Mouse (Mus musculus) heart, adult 8-10 months (tissue): ENCODE measurements around the gene Dguok. TPM values are rescaled to one million over a fixed set of nuclear protein-coding genes. Genes with fewer than 3 reads are reported as not detected.

ENCODE experiments used
- DNase-seq: peaks from one replicate; pipeline ENCODE4 v3.0.0; 2022; ENCODE audit warnings: low spot score
- total RNA-seq, 4 experiments: library from RNA; stranded (reverse); gene quantifications; 2 replicates each; pipeline ENCODE4 v1.2.4; 2022

Gene Dguok
- total RNA-seq, 4 experiments from 2014 or later, result 32.7 to 37.1 (median 34.4) TPM

GRCm38 (mm10) chr6:83456131-83456983, 50.4 kb downstream of the Dguok start:
- peak; percentile 66 for DNase-seq

- no peak for DNase-seq
Measured at GRCm38 (mm10) chr6:83455328-83456130, 51.2 kb downstream of the Dguok start.

GRCm38 (mm10) chr6:83453706-83454105, 53.1 kb downstream of the Dguok start:
- DNase-seq, result no peak

- no peak for DNase-seq
Measured at GRCm38 (mm10) chr6:83450451-83451303, 56.1 kb downstream of the Dguok start.

- no peak for DNase-seq
Measured at GRCm38 (mm10) chr6:83449440-83449839, 57.3 kb downstream of the Dguok start.

- no peak for DNase-seq
Measured at GRCm38 (mm10) chr6:83448911-83449310, 57.9 kb downstream of the Dguok start.

- no peak for DNase-seq
Measured at GRCm38 (mm10) chr6:83447031-83447430, 59.7 kb downstream of the Dguok start.

GRCm38 (mm10) chr6:83445796-83446195, 61.0 kb downstream of the Dguok start:
- no peak for DNase-seq

- peak; percentile 70 for DNase-seq
Measured at GRCm38 (mm10) chr6:83443441-83444340, 63.1 kb downstream of the Dguok start.

GRCm38 (mm10) chr6:83442639-83443038, 64.1 kb downstream of the Dguok start:
- DNase-seq, result no peak

GRCm38 (mm10) chr6:83441259-83442061, 65.3 kb downstream of the Dguok start:
- peak; percentile 84 for DNase-seq

- DNase-seq, result no peak
Measured at GRCm38 (mm10) chr6:83440510-83441258, 66.1 kb downstream of the Dguok start.

GRCm38 (mm10) chr6:83440197-83440509, 66.6 kb downstream of the Dguok start:
- DNase-seq, result no peak

GRCm38 (mm10) chr6:83439781-83440180, 67.0 kb downstream of the Dguok start:
- no peak for DNase-seq

GRCm38 (mm10) chr6:83439119-83439767, 67.5 kb downstream of the Dguok start:
- no peak for DNase-seq

GRCm38 (mm10) chr6:83438584-83438983, 68.2 kb downstream of the Dguok start:
- no peak for DNase-seq

- no peak for DNase-seq
Measured at GRCm38 (mm10) chr6:83437802-83438201, 69.0 kb downstream of the Dguok start.

GRCm38 (mm10) chr6:83437225-83437624, 69.5 kb downstream of the Dguok start:
- DNase-seq, result no peak

GRCm38 (mm10) chr6:83436547-83436946, 70.2 kb downstream of the Dguok start:
- DNase-seq, result no peak
